Mouse (Mus musculus): ENCODE measurements around the gene 4930507D05Rik.

- TF ChIP-seq CTCF (IDR thresholded peaks at IDR 0.05; ENCODE audit: borderline replicate concordance, control insufficient read depth, extremely low read depth, insufficient read depth, low read length, poor library complexity) (no peak), POLR2A (IDR thresholded peaks at IDR 0.05; ENCODE audit: control insufficient read depth, extremely low read depth, insufficient read depth, low read length, poor library complexity) (no peak)
Measured at GRCm38 (mm10) chr10:62430427-62430826, 18.9 kb upstream of the 4930507D05Rik start.

Data from thymus, adult 2 months (tissue).